Mouse (Mus musculus): Measurements from ENCODE around the gene Cdc42ep4. TPM values are rescaled to one million over a fixed set of nuclear protein-coding genes. Genes with fewer than 3 reads are reported as not detected.

The Cdc42ep4 gene
- 64.5 and 68.6 TPM in 2 replicates for polyA plus RNA-seq (2014; fragmentation: Nextera tagmentation; extraction: Ambion mirVana)

DNA sequence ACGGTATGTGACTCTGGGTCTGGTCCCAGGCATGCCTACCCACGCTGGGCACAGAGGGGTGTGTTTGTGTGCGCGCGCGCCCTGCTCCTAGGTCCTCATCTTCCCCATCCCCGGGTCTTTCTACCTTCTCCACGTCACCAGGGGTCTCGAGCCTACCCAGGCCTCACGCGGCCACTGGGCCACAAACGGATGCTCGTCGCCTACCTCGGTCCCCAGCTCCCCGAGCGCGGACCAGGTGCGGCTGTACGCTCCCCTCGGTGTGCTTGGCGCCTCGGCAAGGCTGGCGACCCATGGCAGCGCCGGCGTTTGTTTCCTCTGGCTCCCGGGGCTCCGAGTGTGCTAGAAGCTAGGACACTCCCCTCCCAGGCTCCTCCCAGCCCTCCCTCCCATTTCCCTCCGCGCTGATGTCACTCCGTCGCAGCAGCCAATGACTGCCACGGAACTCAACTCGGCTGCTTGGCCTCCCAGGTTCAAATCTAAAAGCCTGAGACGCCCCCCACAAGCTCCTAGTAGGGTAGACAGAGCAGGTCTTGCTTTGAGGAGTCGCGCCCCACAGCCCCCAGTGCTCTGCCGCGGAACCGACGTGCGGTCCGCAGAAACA, at the start of gene Cdc42ep4:
TSS of gene Cdc42ep4 (minus strand) at position 398 of the 601 bp plus-strand sequence.
- no peaks in the 10 kb centered on the region for H3K27me3 ChIP-seq (ENCODE audit: control insufficient read depth, insufficient read depth, low read length)
- peaks cover 21% of the 10 kb centered on the region for H3K4me1 ChIP-seq (replicated peaks; ENCODE audit: control insufficient read depth, insufficient read depth, low read length)
- no peaks in the 10 kb centered on the region for H3K36me3 ChIP-seq (ENCODE audit: control insufficient read depth, insufficient read depth, low read length)
- DNase-seq (ENCODE audit: low spot score): peak; percentile 93
- under 1% methylated on average over 44 of the region's 44 CpGs for WGBS
- peak within 1 kb of the TSS; percentile 72 for H3K4me3 ChIP-seq (ENCODE audit: low read depth, low read length)
- H3K9me3 ChIP-seq (ENCODE audit: control insufficient read depth, low read length): no peaks in the 10 kb centered on the region
- peak within 1 kb of the TSS; percentile 96 for H3K27ac ChIP-seq (ENCODE audit: low read depth, low read length)
- peak; percentile 82 for ATAC-seq (ENCODE audit: low FRiP score)
- H3K9ac ChIP-seq (ENCODE audit: low read depth, low read length): peak within 1 kb of the TSS; percentile 84
- peak within 1 kb of the TSS; percentile 81 for H3K4me2 ChIP-seq (replicated peaks; ENCODE audit: low read depth, low read length)

DNA sequence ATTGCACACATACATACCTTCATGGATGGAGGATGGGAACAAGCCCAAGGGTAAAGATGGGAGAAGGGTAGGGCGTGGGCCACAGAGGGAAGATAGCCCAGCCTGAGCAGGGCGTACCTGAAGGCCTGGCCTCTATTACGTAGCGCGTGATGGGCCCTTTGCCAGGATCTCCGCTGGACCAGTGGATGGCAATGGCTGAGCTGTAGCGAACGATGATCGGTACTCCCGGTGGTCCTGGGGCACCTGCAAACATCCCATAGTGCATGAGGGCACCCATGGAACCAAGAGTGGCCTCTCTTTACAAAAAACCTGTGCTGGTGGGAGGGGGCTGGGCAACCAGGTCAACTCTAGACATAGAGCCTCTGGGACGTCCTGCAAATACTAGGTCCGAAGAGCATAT, 48.3 kb upstream of the Cdc42ep4 start:
- Histone ChIP-seq H3K27me3 (ENCODE audit: control insufficient read depth, insufficient read depth, low read length) (no peaks in the 10 kb centered on the region), H3K9ac (ENCODE audit: low read depth, low read length) (no peak overlapping the region), H3K9me3 (ENCODE audit: control insufficient read depth, low read length) (no peaks in the 10 kb centered on the region), H3K4me1 (replicated peaks; ENCODE audit: control insufficient read depth, insufficient read depth, low read length) (peaks cover 9% of the 10 kb centered on the region), H3K27ac (ENCODE audit: low read depth, low read length) (no peak overlapping the region), H3K4me2 (replicated peaks; ENCODE audit: low read depth, low read length) (no peak overlapping the region), H3K36me3 (ENCODE audit: control insufficient read depth, insufficient read depth, low read length) (no peaks in the 10 kb centered on the region), H3K4me3 (ENCODE audit: low read depth, low read length) (no peak overlapping the region)
- DNase-seq (ENCODE audit: low spot score) (no peak), ATAC-seq (ENCODE audit: low FRiP score) (no peak)
- WGBS: 97% methylated on average over 12 of the region's 12 CpGs

DNA sequence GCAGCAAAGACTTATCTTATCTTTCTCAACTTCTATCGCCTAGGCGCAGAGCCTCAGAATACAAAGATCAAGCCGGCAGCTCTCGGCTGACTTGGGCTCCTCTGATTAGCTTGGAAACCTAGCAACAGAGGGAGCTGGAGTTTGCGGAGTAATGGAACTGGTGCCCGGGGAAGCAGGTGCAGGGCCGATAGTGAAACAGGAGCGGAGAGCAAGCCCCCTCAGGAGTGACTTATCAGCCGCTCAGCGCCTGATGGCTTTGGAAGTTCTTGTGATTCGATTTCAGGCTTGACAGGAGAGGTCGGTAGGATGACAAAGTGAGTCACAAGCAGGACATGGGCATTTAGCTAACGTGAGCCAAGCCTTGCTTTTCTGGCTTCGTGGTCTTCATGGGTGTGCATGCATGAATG, 47.4 kb upstream of the Cdc42ep4 start:
- no peaks in the 10 kb centered on the region for H3K27me3 ChIP-seq (ENCODE audit: control insufficient read depth, insufficient read depth, low read length)
- no peak overlapping the region for H3K9ac ChIP-seq (ENCODE audit: low read depth, low read length)
- DNase-seq (ENCODE audit: low spot score): peak; percentile 25
- WGBS: 45% methylated on average over 14 of the region's 14 CpGs
- peaks cover 9% of the 10 kb centered on the region for H3K4me1 ChIP-seq (replicated peaks; ENCODE audit: control insufficient read depth, insufficient read depth, low read length)
- no peak overlapping the region for H3K4me3 ChIP-seq (ENCODE audit: low read depth, low read length)
- H3K9me3 ChIP-seq (ENCODE audit: control insufficient read depth, low read length): no peaks in the 10 kb centered on the region
- ATAC-seq (ENCODE audit: low FRiP score): no peak
- H3K4me2 ChIP-seq (replicated peaks; ENCODE audit: low read depth, low read length): no peak overlapping the region
- H3K36me3 ChIP-seq (ENCODE audit: control insufficient read depth, insufficient read depth, low read length): no peaks in the 10 kb centered on the region
- no peak overlapping the region; the same call in 1 of the 2 replicates for H3K27ac ChIP-seq (ENCODE audit: low read depth, low read length)

DNA sequence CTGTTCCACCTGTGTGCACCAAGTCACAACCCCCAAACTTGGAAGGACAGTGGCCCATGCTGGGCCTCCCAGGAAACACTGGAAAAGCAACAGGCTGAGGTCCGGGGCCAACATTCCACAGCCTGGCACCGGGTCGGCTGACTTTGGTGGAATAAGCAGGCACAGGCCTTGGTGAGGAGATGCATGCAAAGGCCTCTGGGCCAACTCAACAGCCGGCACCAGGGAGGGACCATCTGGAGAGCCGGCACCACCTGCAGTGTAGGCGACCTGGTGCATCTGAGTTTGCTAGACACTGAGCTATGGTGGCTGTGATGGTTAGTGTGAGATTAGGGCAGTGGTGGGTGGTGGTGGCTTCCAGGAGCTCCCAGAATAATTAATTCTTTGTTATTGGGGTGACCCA, 46.3 kb upstream of the Cdc42ep4 start:
- H3K36me3 ChIP-seq (ENCODE audit: control insufficient read depth, insufficient read depth, low read length): no peaks in the 10 kb centered on the region
- H3K9me3 ChIP-seq (ENCODE audit: control insufficient read depth, low read length): no peaks in the 10 kb centered on the region
- H3K9ac ChIP-seq (ENCODE audit: low read depth, low read length): no peak overlapping the region
- no peak overlapping the region for H3K4me2 ChIP-seq (replicated peaks; ENCODE audit: low read depth, low read length)
- peaks cover 9% of the 10 kb centered on the region for H3K4me1 ChIP-seq (replicated peaks; ENCODE audit: control insufficient read depth, insufficient read depth, low read length)
- WGBS: 63% methylated on average over 6 of the region's 6 CpGs
- H3K27ac ChIP-seq (ENCODE audit: low read depth, low read length): no peak overlapping the region
- no peaks in the 10 kb centered on the region for H3K27me3 ChIP-seq (ENCODE audit: control insufficient read depth, insufficient read depth, low read length)
- no peak for ATAC-seq (ENCODE audit: low FRiP score)
- DNase-seq (ENCODE audit: low spot score): no peak
- H3K4me3 ChIP-seq (ENCODE audit: low read depth, low read length): no peak overlapping the region

DNA sequence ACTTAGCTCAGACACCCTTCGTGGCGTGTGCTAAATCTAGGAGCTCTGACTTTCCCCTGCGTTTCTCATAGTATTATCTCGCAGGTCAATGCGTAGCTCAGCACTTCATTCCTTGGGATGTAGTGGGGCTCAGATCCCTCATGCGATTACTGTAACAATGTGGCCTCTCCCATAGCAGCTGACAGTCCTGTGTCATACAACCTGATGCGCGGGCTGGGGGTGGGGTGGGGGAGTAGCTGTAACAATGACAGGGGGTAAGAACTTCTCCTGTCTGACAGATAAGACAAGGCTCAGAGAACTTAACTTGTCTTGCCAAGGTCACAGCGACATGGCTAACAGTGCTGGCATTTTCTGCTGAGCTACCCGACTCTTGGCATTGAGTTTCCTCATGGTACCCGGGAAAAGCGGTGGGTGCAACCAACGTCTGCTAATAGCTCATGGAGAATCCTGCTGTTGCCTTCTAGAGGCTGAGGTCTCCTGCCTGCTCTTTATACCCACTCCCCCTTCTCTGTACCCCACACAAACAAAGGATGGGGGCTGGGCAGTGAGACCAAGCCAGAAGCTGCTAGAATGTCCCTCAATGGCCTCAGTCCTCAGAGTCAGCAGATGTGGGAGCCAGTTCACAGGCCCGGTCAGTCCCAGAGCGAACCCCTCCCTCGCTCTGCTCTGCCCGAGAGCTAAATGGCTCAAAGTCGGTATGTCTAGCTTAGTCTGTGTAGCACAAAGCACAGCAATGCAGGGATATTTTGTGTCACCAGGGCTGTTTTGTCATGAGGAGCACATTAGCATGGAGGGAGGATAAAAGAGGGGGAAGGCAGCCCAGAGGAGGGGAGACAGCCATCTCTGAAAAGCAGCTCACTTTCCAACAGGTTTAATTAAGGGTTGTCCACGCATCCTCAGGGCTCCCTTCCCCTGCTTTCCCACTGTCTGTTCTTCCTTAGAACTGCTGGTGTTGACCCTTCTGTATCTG, 45.6 kb upstream of the Cdc42ep4 start:
- ATAC-seq (ENCODE audit: low FRiP score) (peak; percentile 37; the same call in 1 of the 2 replicates), DNase-seq (ENCODE audit: low spot score) (peak; percentile 39)
- 63% methylated on average over 19 of the region's 19 CpGs for WGBS

DNA sequence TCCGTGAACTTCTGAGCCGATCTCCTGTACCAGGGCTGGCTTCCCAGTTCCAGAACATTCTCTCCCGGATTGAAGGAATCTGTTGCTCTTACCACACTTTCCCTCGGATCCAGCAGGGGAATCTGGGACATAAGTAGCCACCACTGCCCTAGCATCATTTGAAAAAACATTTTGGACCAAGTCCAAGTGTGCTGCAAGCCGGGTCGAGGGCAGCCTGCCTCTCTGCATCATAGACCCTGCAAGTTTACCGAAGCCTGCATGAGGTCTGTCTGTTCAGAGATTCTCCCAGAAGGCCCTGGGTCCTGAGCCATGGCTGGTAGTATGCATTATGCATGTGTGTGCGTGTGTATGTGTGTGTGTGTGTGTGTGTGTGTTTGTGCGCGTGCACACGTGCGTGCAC, 44.2 kb upstream of the Cdc42ep4 start:
- DNase-seq (ENCODE audit: low spot score) (no peak), ATAC-seq (ENCODE audit: low FRiP score) (no peak)
- no peaks in the 10 kb centered on the region for H3K27me3 ChIP-seq (ENCODE audit: control insufficient read depth, insufficient read depth, low read length)
- no peak overlapping the region for H3K27ac ChIP-seq (ENCODE audit: low read depth, low read length)
- peaks cover 11% of the 10 kb centered on the region for H3K4me1 ChIP-seq (replicated peaks; ENCODE audit: control insufficient read depth, insufficient read depth, low read length)
- H3K36me3 ChIP-seq (ENCODE audit: control insufficient read depth, insufficient read depth, low read length): no peaks in the 10 kb centered on the region
- H3K9ac ChIP-seq (ENCODE audit: low read depth, low read length): no peak overlapping the region
- H3K4me2 ChIP-seq (replicated peaks; ENCODE audit: low read depth, low read length): no peak overlapping the region
- 93% methylated on average over 12 of the region's 12 CpGs for WGBS
- H3K9me3 ChIP-seq (ENCODE audit: control insufficient read depth, low read length): no peaks in the 10 kb centered on the region
- H3K4me3 ChIP-seq (ENCODE audit: low read depth, low read length): no peak overlapping the region

More for the DNA sequence above, 45.6 kb upstream of the Cdc42ep4 start:
- Histone ChIP-seq H3K9me3 (ENCODE audit: control insufficient read depth, low read length) (no peaks in the 10 kb centered on the region), H3K27me3 (ENCODE audit: control insufficient read depth, insufficient read depth, low read length) (no peaks in the 10 kb centered on the region), H3K9ac (ENCODE audit: low read depth, low read length) (no peak overlapping the region), H3K4me1 (replicated peaks; ENCODE audit: control insufficient read depth, insufficient read depth, low read length) (peaks cover 7% of the 10 kb centered on the region), H3K27ac (ENCODE audit: low read depth, low read length) (peak overlapping the region; percentile 65; the same call in 1 of the 2 replicates), H3K4me3 (ENCODE audit: low read depth, low read length) (no peak overlapping the region), H3K36me3 (ENCODE audit: control insufficient read depth, insufficient read depth, low read length) (no peaks in the 10 kb centered on the region), H3K4me2 (replicated peaks; ENCODE audit: low read depth, low read length) (no peak overlapping the region)

DNA sequence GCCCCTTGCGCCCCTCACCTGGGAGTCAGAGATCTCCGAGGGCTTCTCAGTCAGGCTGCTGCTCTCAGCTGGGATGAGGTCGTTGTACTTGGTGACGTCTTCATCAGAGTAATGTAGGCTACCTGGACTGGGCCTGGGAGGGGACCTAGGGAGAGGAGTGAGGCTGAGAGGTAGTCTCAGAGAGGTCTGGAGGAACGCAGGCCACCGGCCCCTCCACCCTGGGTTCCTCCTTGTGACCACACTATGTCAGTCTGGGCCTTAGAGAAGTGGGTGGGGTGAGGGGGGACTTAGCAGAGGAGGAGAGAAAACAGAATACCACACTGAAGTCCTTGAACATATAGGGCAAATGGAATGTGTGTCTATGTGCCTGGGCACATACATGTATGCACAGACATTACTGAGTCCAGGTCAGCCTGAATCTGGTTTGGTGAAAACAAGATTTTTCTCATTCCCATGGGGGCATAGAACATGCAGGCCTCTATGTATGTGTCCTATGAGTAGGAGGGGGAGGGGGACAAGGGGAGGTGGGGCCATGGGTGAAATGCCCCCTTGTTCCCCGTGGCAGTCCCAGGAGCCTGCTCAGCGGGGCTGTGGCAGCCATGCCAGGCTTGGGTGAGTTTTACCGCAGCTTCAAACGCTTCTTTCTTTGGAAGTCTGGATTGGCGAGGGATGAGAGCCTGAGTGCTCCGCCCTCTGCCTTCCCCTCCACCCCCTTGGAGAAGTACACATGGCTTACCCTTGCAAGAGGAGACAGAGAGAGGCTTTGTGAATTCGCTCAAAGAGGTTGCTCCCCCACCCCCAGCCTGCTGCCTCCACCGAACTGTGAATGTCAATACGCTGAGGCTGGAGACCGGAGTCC, 39.9 kb upstream of the Cdc42ep4 start:
- Histone ChIP-seq H3K36me3 (ENCODE audit: control insufficient read depth, insufficient read depth, low read length) (no peaks in the 10 kb centered on the region), H3K4me3 (ENCODE audit: low read depth, low read length) (no peak overlapping the region), H3K9me3 (ENCODE audit: control insufficient read depth, low read length) (no peaks in the 10 kb centered on the region), H3K27me3 (ENCODE audit: control insufficient read depth, insufficient read depth, low read length) (no peaks in the 10 kb centered on the region), H3K27ac (ENCODE audit: low read depth, low read length) (peak overlapping the region; percentile 43), H3K4me1 (replicated peaks; ENCODE audit: control insufficient read depth, insufficient read depth, low read length) (peaks cover 20% of the 10 kb centered on the region), H3K9ac (ENCODE audit: low read depth, low read length) (peak overlapping the region; percentile 4; the same call in 1 of the 2 replicates), H3K4me2 (replicated peaks; ENCODE audit: low read depth, low read length) (no peak overlapping the region)
- DNase-seq (ENCODE audit: low spot score): peak; percentile 51
- WGBS: 34% methylated on average over 16 of the region's 16 CpGs
- ATAC-seq (ENCODE audit: low FRiP score): peak; percentile 52

DNA sequence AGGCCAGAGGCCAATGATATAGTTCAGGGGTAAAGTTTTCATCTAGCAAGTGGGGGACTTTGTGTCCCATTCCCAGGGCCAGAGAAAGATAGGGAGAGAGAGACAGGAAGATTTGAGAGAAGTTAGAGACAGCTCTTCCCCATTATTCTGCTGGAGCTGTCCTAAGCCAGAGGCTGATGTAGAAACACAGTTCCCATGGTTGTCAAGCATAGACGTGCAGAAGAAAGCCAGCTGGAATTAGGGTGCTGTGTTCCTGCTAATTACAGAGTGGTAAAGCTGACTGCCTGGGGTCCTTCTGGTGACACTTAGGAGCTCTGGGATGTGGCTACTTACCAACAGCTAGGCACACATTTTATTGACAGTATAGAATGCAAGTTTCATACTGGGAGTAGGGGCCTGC, 37.4 kb upstream of the Cdc42ep4 start:
- H3K4me1 ChIP-seq (replicated peaks; ENCODE audit: control insufficient read depth, insufficient read depth, low read length): peaks cover 32% of the 10 kb centered on the region
- no peak overlapping the region for H3K9ac ChIP-seq (ENCODE audit: low read depth, low read length)
- no peaks in the 10 kb centered on the region for H3K36me3 ChIP-seq (ENCODE audit: control insufficient read depth, insufficient read depth, low read length)
- WGBS: 33% methylated on average over 1 of the region's 1 CpGs
- no peak overlapping the region for H3K4me2 ChIP-seq (replicated peaks; ENCODE audit: low read depth, low read length)
- peak overlapping the region; percentile 51 for H3K27ac ChIP-seq (ENCODE audit: low read depth, low read length)
- no peaks in the 10 kb centered on the region for H3K9me3 ChIP-seq (ENCODE audit: control insufficient read depth, low read length)
- no peaks in the 10 kb centered on the region for H3K27me3 ChIP-seq (ENCODE audit: control insufficient read depth, insufficient read depth, low read length)
- H3K4me3 ChIP-seq (ENCODE audit: low read depth, low read length): no peak overlapping the region
- ATAC-seq (ENCODE audit: low FRiP score) (no peak), DNase-seq (ENCODE audit: low spot score) (no peak)
